Mouse (Mus musculus): ENCODE measurements around the gene Spef2.

Spef2 gene

GRCm38 (mm10) chr15:9548951-9549350 is 199.7 kb downstream of the Spef2 start:
- in situ Hi-C loops (cut with MboI, MseI), result no loop called here

- in situ Hi-C loops (cut with MboI, MseI), result no loop called here
Observed at GRCm38 (mm10) chr15:9535200-9535599, 213.5 kb downstream of the Spef2 start.

- in situ Hi-C loops (cut with MboI, MseI), result loop anchor here (5.0 kb wide), 1 partner anchor 34 kb away; no protein-coding TSS in a partner anchor
Observed at GRCm38 (mm10) chr15:9533356-9533902, 215.2 kb downstream of the Spef2 start.

- in situ Hi-C loops (cut with MboI, MseI), result loop anchor here (5.0 kb wide), 1 partner anchor 37 kb away; no protein-coding TSS in a partner anchor
Observed at GRCm38 (mm10) chr15:9530076-9530475, 218.6 kb downstream of the Spef2 start, which contains the start of gene Il7r. TSS of gene Il7r (minus strand) at chr15:9530176.

GRCm38 (mm10) chr15:9529646-9530045 is 219.0 kb downstream of the Spef2 start:
- in situ Hi-C loops (cut with MboI, MseI), result loop anchor here (5.0 kb wide), 1 partner anchor 38 kb away; no protein-coding TSS in a partner anchor
